Mouse (Mus musculus) brain, embryonic 14.5 days (tissue): ENCODE measurements around the gene Zfp316.

Source experiments
- CTCF ChIP-seq: fragments of 200-500 bp; IDR thresholded peaks from 2 replicates; pipeline ENCODE4 v1.5.1; 2012; ENCODE audit warnings: inconsistent platforms, mild to moderate bottlenecking, moderate library complexity, borderline replicate concordance; ENCODE audit not compliant: insufficient read depth, insufficient read length; ENCODE audit errors: extremely low read depth
- POLR2A ChIP-seq: fragments of 200-500 bp; IDR thresholded peaks from 2 replicates; pipeline ENCODE4 v1.6.1; 2012; ENCODE audit warnings: mild to moderate bottlenecking, inconsistent platforms, borderline replicate concordance; ENCODE audit not compliant: poor library complexity, insufficient read depth, insufficient read length, severe bottlenecking; ENCODE audit errors: extremely low read depth

- TF ChIP-seq CTCF (no peak), POLR2A (no peak)
Measured at GRCm38 (mm10) chr5:143316605-143317287, 46.9 kb upstream of the Zfp316 start.
